Mouse (Mus musculus): ENCODE results near the gene 4930407I10Rik. TPM values are rescaled to one million over a fixed set of nuclear protein-coding genes. Genes with fewer than 3 reads are reported as not detected.

4930407I10Rik gene
- not detected in 3 replicates for total RNA-seq (2017)

DNA sequence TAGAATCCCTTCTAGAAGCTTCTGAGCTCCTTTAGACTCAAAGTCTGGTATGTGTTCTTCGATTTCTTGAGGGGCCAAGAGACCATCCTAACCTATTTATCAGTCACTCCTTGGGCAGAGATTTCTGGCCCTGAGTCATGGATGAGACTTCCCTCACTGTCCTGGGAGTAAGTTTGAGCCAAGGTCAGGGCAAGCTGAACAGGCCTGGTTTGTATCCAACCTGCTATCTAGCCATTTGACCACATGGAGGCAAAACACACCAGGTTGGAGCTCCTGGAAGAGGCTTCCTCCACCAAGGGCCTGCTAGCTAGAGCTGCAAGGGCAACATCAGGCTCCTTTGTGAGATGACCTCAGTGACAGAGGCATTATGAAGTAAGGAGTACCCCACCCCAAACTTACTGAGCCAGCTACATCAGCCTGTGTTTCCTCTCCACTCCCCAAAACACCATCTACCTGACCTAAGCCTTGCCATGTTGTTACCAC, at the start of gene 4930407I10Rik:
Gene 4930407I10Rik, plus strand, starts transcription at position 433 of the 483 bp plus-strand sequence.
- ATAC-seq (replicated peaks; ENCODE audit: insufficient number of reproducible peaks, low FRiP score, low TSS enrichment, poor library complexity, severe bottlenecking), result no peak

GRCm38 (mm10) chr15:82011947-82012346, 47.0 kb upstream of the 4930407I10Rik start:
- no peak for ATAC-seq (replicated peaks; ENCODE audit: insufficient number of reproducible peaks, low FRiP score, low TSS enrichment, poor library complexity, severe bottlenecking)

DNA sequence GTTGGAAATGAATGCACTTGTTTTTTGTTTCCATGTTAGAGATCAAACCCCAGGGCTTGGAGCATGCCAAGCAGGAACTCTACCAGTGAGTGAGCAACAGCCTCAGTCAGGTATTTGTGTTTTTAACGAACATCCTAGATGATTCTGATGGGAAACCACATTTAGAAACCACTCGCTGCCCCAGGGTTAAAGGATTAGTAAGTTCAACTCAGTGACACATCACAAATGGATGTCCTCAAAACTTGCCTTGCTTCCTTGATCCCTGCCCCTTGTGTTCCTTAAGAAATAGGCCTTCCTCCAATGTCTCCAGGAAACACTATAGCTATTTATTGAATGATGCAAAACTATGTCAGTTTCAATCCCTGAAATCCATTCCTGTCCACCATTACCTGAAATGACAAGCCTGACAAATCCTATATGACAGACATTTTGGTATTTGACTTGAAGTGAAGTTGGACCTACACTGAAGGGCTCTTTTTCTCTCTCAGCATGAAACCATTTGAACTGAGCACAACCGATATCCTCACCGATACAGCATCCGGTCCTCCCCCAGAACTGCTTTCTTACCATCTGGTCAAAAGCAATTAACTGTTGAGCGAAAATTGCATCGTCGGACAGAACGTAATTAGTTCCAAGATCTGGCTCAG, 44.1 kb upstream of the 4930407I10Rik start:
- ATAC-seq (replicated peaks; ENCODE audit: insufficient number of reproducible peaks, low FRiP score, low TSS enrichment, poor library complexity, severe bottlenecking), result no peak

- no peak; the same call in 1 of the 2 replicates for ATAC-seq (replicated peaks; ENCODE audit: insufficient number of reproducible peaks, low FRiP score, low TSS enrichment, poor library complexity, severe bottlenecking)
Measured at GRCm38 (mm10) chr15:82015392-82016100, 43.4 kb upstream of the 4930407I10Rik start.

DNA sequence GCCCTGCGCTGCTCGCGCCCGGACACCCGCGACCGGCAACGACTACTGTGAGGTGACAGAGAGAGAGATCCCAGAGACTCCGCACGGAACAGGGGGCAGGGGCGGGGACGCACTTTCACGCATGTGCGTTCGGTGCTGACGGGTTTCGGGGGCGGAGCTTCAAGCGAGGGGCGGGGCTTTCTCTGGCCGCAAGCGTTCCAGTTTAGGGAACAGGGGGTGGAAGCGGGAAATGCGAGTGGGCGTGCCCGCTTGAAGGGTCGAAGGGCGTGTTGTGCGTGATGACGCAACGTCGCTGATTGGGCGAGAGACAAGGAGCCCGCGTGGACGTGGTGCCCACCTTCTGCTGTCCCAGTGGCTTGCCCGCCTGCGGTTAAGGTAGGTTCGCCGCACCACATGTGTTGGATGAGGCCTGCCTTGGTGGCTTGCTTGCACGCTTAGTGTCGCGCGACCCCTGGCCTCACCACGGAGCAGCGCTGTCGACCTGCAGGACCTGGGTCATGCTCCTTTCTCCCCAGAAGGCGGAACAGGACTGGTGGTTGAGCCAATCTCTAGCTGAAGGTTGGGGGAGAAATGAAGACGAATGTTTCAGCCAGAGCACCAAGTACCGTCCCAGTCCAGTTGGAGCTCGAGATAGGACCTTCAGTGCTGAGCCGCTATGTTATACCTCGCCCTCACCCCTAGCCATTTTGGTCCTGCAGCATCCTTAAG, 42.7 kb upstream of the 4930407I10Rik start:
- peak; percentile 98 for ATAC-seq (replicated peaks; ENCODE audit: insufficient number of reproducible peaks, low FRiP score, low TSS enrichment, poor library complexity, severe bottlenecking)

- ATAC-seq (replicated peaks; ENCODE audit: insufficient number of reproducible peaks, low FRiP score, low TSS enrichment, poor library complexity, severe bottlenecking), result no peak
Measured at GRCm38 (mm10) chr15:82016830-82017229, 42.1 kb upstream of the 4930407I10Rik start.

- ATAC-seq (replicated peaks; ENCODE audit: insufficient number of reproducible peaks, low FRiP score, low TSS enrichment, poor library complexity, severe bottlenecking), result no peak
Measured at GRCm38 (mm10) chr15:82017461-82017860, 41.5 kb upstream of the 4930407I10Rik start.

DNA sequence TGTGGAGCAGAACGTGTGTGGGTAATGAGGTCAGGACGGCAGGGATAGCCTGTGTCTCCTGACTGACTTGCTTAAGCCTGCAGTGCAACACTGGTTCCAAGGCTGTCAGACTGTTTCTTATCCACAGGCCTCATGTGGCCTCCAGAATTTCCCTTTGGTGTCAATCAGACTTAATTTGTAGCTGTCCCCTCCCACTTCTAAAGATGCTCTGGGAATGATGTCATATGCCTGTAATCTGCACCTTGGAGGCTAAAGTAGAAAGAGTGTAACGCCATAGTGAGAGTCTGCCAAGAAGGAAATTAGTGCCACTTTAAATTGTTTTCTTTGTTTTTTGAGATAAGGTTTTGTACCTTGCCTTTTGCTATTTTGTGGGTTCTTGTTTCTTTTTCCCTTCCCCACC, 39.7 kb upstream of the 4930407I10Rik start:
- ATAC-seq (replicated peaks; ENCODE audit: insufficient number of reproducible peaks, low FRiP score, low TSS enrichment, poor library complexity, severe bottlenecking), result no peak

- ATAC-seq (replicated peaks; ENCODE audit: insufficient number of reproducible peaks, low FRiP score, low TSS enrichment, poor library complexity, severe bottlenecking), result no peak
Measured at GRCm38 (mm10) chr15:82022535-82023088, 36.3 kb upstream of the 4930407I10Rik start.

DNA sequence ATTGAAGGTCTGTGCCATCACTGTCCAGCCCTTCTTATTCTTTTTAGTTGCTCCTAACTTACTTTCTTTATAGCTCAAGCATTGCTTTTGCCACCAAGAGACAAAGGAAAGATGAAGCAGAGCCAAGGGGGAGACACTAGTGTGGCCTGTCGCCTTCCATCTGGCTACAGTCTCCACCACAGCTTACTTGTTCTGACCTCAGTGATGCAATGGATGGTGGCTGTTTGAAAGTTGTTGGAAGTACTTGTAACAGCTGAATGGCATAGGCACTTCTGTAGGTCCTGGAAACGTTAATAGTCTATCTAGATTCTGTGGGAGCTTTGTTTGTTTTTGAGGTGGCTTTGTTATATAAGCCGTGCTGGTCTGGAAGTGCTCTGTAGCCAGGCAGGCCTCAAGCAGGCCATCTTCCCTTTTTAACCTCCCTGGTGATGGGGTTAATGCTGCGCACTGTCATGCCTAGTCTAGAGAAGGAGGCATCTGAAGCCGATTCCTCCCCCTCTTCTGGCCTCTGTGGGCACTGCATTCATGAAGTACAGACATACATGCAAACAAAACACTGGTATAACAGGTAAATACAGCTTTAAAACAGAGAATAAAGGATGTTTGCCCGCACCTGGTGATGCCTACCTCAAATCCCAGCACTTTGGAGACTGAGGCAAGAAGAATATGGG, 34.9 kb upstream of the 4930407I10Rik start:
- no peak for ATAC-seq (replicated peaks; ENCODE audit: insufficient number of reproducible peaks, low FRiP score, low TSS enrichment, poor library complexity, severe bottlenecking)

DNA sequence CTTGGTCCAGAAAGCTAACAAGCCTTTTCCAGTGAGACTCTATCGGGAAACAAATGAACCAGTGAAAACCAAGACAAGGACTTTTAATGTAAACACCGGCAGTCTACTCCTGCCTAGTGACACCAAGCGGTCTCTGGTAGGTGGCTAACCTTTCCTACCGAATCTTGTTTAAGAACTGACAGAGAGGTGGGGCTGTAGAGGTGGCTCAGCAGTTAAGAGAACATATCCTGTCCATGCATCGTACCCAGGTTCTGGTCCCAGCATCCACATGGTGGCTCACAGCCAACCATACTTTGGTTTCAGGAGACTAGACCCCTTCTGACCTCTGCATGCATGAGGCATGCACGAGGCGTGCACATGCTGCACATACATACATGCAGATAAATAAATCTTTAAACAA, 31.7 kb upstream of the 4930407I10Rik start:
- no peak for ATAC-seq (replicated peaks; ENCODE audit: insufficient number of reproducible peaks, low FRiP score, low TSS enrichment, poor library complexity, severe bottlenecking)

- ATAC-seq (replicated peaks; ENCODE audit: insufficient number of reproducible peaks, low FRiP score, low TSS enrichment, poor library complexity, severe bottlenecking), result no peak
Measured at GRCm38 (mm10) chr15:82027726-82028125, 31.2 kb upstream of the 4930407I10Rik start.

DNA sequence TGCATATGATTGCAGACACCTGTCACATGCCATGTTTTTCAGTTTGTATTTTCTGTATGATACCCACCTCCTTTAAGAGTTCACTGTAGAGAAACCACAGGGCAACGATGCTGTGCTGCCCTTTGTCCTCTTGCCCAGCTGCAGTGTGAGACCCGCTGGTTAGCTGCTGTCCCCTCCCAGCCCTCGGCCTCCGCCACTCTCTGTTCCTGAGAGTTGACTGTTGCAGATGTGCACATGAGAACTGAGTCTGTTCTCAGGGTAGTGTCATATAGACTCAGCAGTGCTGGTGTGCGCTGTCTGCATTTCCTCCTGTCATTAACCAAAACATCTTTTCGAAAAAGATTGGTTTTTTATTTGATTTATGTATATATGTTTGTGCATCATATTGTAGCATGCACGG, 26.6 kb upstream of the 4930407I10Rik start:
- ATAC-seq (replicated peaks; ENCODE audit: insufficient number of reproducible peaks, low FRiP score, low TSS enrichment, poor library complexity, severe bottlenecking), result no peak

DNA sequence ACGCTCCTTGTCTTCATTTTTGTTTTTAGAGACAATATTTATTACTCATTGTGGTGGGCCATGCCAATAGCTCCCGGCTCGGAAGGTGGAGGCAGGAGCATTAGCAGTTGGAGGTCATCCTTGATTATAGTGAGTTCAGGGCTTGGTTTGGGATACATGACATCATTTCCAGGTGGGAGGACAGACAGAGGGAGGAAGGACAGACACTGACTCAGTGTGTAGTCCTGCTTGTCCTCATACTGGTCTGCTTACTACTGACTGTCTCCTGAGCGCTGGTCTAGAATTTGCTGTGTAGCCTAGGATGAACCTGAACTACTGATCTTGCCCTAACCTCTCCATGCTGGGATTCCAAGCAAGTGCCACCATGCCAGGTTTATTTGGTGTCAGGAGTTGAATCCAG, 25.2 kb upstream of the 4930407I10Rik start, which contains the start of gene Desi1:
Gene Desi1, minus strand, starts transcription at position 101 of the 400 bp plus-strand sequence.
- no peak for ATAC-seq (replicated peaks; ENCODE audit: insufficient number of reproducible peaks, low FRiP score, low TSS enrichment, poor library complexity, severe bottlenecking)

DNA sequence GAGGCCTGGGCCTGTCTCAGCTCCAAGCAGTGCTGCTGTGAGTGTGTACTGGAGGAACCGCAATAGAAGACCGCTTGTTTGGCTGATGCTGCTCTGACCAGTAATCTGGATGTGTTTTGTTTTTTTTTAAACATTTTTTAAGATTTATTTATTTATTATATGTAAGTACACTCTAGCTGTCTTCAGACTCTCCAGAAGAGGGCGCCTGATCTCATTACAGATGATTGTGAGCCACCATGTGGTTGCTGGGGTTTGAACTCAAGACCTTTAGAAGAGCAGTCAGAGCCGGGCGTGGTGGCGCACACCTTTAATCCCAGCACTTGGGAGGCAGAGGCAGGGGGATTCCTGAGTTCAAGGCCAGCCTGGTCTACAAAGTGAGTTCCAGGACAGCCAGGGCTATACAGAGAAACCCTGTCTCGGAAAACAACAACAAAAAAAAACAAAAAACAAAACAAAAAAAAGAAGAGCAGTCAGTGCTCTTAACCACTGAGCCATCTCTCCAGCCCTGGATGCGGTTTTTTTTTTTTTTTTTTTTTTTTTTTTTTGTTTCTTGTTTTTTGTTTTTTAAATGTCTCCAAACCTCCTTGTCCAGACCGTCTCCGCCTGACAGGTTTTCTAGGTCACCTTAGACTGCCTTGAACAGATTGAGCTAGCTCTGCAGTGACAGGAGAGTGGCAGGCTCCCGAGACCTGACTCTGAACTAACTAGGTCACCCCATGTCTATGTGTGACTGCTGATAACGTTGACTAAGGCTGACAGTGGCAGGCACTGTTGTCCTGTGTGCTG, 22.9 kb upstream of the 4930407I10Rik start:
- no peak for ATAC-seq (replicated peaks; ENCODE audit: insufficient number of reproducible peaks, low FRiP score, low TSS enrichment, poor library complexity, severe bottlenecking)

GRCm38 (mm10) chr15:82040650-82041049, 18.3 kb upstream of the 4930407I10Rik start:
- ATAC-seq (replicated peaks; ENCODE audit: insufficient number of reproducible peaks, low FRiP score, low TSS enrichment, poor library complexity, severe bottlenecking), result peak; percentile 72

- 0 out of 2 replicates have a peak, but pooled peaks have one; percentile 31 for ATAC-seq (replicated peaks; ENCODE audit: insufficient number of reproducible peaks, low FRiP score, low TSS enrichment, poor library complexity, severe bottlenecking)
Measured at GRCm38 (mm10) chr15:82044166-82044784, 14.7 kb upstream of the 4930407I10Rik start.

Measured in monocyte, adult 5-6 weeks (primary cell).